Mouse (Mus musculus): ENCODE data around the gene Adcy10. TPM values are rescaled to one million over a fixed set of nuclear protein-coding genes. Genes with fewer than 3 reads are reported as not detected.

Adcy10 gene
- polyA plus RNA-seq, 1 experiment from 2014 or later, result 0.49 TPM

DNA sequence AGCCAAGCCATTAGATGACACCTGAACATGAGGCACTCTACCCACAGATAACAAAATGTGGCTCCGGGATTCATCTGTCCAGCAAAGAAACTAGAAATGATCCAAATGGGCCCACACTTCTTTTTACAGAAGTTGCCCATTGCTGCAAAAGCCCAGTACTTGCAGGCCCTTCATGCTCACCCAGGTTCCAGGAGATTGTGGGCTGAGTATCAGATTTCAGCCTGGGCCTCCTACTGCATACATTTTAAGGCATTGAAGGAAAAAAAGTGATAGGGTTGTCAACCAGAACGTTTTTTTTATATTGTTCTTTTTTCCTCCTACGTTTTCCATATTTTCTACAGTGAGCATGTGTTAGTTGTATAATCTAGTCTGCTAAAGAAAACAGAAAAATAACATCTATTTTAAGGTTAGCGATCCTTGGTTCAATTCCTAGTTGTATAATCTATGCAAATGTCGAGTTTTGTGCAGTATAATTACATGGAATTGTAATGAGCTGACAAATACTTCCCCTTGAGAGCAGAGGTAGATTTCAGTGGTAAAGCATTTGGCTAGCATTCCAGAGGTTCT is 52.3 kb downstream of the Adcy10 start:
- no peak overlapping the region for H3K27ac ChIP-seq (replicated peaks)
- H3K4me2 ChIP-seq, result no peak overlapping the region
- no peaks in the 10 kb centered on the region for H3K36me3 ChIP-seq
- no peaks in the 10 kb centered on the region for H3K27me3 ChIP-seq (replicated peaks)
- 62% methylated on average over 5 of the region's 5 CpGs for WGBS
- no peaks in the 10 kb centered on the region for H3K4me1 ChIP-seq
- no peak overlapping the region for H3K9ac ChIP-seq (replicated peaks)
- H3K9me3 ChIP-seq (replicated peaks), result no peaks in the 10 kb centered on the region
- H3K4me3 ChIP-seq (replicated peaks), result no peak overlapping the region
- ATAC-seq (ENCODE audit: low FRiP score), result no peak

DNA sequence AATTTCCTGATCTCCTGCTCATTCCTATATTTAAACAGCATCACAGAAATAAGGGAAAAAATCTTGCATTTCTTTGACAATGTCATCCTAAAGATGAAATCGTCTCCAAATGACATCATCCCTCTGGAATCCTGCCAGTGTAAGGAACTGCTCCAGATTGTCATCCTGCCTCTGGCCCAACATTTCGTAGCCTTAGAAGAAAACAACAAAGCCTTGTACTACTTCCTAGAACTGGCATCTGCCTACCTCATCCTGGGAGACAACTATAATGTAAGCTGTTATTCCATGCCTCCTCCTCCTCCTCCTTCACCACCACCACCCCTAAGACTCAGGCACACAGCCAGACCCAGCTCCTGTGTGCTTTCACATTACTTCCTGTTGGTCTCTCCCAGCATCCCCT is 71.7 kb downstream of the Adcy10 start:
- Histone ChIP-seq H3K27me3 (replicated peaks) (no peaks in the 10 kb centered on the region), H3K4me1 (no peaks in the 10 kb centered on the region), H3K27ac (replicated peaks) (no peak overlapping the region), H3K4me2 (no peak overlapping the region), H3K36me3 (no peaks in the 10 kb centered on the region), H3K4me3 (replicated peaks) (no peak overlapping the region), H3K9me3 (replicated peaks) (no peaks in the 10 kb centered on the region), H3K9ac (replicated peaks) (no peak overlapping the region)
- no peak for ATAC-seq (ENCODE audit: low FRiP score)
- WGBS, result 73% methylated on average over 2 of the region's 2 CpGs

DNA sequence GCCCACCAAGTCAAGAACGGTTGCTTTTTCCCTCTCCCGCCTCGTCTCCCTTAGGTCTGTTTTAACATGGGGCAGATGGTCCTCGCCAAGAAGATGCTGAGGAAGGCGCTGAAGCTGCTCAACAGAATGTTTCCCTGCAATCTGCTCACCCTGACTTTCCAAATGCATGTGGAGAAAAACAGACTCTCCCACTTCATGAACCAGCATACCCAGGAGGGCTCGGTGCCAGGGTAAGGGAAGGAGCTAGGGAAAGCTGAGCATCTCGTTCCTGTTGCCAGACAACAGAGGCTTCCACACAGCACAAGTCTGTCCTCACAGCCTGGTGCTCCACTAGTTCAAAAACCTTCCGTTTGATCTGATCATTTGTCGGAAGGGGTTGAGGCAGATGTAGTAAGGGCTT is 74.1 kb downstream of the Adcy10 start:
- 85% methylated on average over 9 of the region's 9 CpGs for WGBS
- Histone ChIP-seq H3K4me1 (no peaks in the 10 kb centered on the region), H3K4me3 (replicated peaks) (no peak overlapping the region), H3K4me2 (no peak overlapping the region), H3K27me3 (replicated peaks) (no peaks in the 10 kb centered on the region), H3K9me3 (replicated peaks) (no peaks in the 10 kb centered on the region), H3K9ac (replicated peaks) (no peak overlapping the region), H3K27ac (replicated peaks) (no peak overlapping the region), H3K36me3 (no peaks in the 10 kb centered on the region)
- no peak for ATAC-seq (ENCODE audit: low FRiP score)

DNA sequence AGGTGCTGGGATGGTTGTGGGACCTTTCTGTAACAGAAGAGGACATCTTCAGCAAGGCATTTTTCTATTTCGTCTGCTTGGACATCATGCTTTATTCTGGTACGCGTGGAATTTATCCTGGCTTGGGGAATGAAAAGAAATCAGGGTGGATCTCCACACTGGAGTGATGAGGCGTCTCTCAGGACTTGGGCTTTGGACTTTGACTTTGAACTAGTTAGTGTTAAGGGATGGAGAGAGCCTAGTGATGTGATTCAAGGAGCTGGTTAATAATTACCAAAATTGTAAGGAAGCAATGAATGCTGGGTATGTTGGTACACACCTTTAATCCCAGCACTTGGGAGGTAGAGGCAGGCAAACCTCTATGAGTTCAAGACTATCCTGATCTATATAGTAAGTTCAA is 80.3 kb downstream of the Adcy10 start:
- Histone ChIP-seq H3K9ac (replicated peaks) (no peak overlapping the region), H3K4me2 (no peak overlapping the region), H3K9me3 (replicated peaks) (no peaks in the 10 kb centered on the region), H3K27me3 (replicated peaks) (no peaks in the 10 kb centered on the region), H3K27ac (replicated peaks) (no peak overlapping the region), H3K4me1 (no peaks in the 10 kb centered on the region), H3K4me3 (replicated peaks) (no peak overlapping the region), H3K36me3 (no peaks in the 10 kb centered on the region)
- 93% methylated on average over 4 of the region's 4 CpGs for WGBS
- ATAC-seq (ENCODE audit: low FRiP score), result no peak

DNA sequence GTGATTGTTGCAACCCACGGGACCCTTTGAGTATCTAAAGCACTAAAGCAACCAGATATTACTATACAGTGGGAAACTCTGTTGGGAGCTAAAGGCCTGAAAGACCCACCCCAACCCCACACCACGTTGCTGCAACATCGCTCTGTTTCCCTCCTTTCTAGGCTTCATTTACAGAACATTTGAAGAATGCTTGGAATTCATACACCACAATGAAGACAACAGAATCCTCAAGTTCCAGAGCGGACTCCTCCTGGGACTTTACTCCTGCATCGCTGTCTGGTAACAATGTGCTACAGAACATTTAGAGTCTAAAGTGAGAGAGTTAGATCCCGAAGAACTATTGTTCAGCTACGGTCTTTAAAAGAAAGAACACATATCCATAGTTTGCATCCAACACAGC is 82.5 kb downstream of the Adcy10 start:
- Histone ChIP-seq H3K27me3 (replicated peaks) (no peaks in the 10 kb centered on the region), H3K4me2 (no peak overlapping the region), H3K9ac (replicated peaks) (no peak overlapping the region), H3K4me3 (replicated peaks) (no peak overlapping the region), H3K27ac (replicated peaks) (no peak overlapping the region), H3K4me1 (no peaks in the 10 kb centered on the region), H3K36me3 (no peaks in the 10 kb centered on the region), H3K9me3 (replicated peaks) (no peaks in the 10 kb centered on the region)
- 82% methylated on average over 7 of the region's 7 CpGs for WGBS
- no peak for ATAC-seq (ENCODE audit: low FRiP score)

DNA sequence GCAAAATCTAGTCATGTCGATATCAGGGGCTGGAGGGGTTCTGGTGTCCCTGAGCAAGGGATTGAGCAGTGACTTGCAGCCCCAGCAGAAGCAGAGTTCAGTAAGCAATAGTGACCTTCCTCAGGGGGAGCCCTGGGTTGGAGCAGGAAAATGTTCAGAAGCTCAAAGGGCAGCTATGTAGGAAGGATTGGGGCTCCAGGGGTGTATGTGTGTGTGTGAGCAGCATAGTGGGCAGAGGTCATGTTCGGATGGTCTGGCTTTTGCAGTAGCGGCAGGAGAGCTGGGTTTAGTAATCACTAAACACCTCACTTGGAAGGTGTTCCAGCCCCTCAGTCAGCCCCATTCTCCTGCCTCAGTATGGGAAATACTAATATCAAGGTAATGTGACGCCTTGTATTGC is 91.0 kb downstream of the Adcy10 start:
- H3K27ac ChIP-seq (replicated peaks), result no peak overlapping the region
- no peak overlapping the region for H3K4me3 ChIP-seq (replicated peaks)
- no peaks in the 10 kb centered on the region for H3K27me3 ChIP-seq (replicated peaks)
- no peaks in the 10 kb centered on the region for H3K4me1 ChIP-seq
- WGBS, result 89% methylated on average over 4 of the region's 4 CpGs
- H3K36me3 ChIP-seq, result no peaks in the 10 kb centered on the region
- no peak overlapping the region for H3K9ac ChIP-seq (replicated peaks)
- no peak overlapping the region for H3K4me2 ChIP-seq
- no peak for ATAC-seq (ENCODE audit: low FRiP score)
- H3K9me3 ChIP-seq (replicated peaks), result no peaks in the 10 kb centered on the region

- Histone ChIP-seq H3K4me2 (no peak overlapping the region), H3K9me3 (replicated peaks) (no peaks in the 10 kb centered on the region), H3K4me3 (replicated peaks) (no peak overlapping the region), H3K36me3 (no peaks in the 10 kb centered on the region), H3K9ac (replicated peaks) (no peak overlapping the region), H3K27ac (replicated peaks) (no peak overlapping the region), H3K4me1 (no peaks in the 10 kb centered on the region), H3K27me3 (replicated peaks) (no peaks in the 10 kb centered on the region)
- ATAC-seq (ENCODE audit: low FRiP score), result no peak
- 83% methylated on average over 9 of the region's 9 CpGs for WGBS
These were observed 91.6 kb downstream of the Adcy10 start for GRCm38 (mm10) chr1:165576459-165577112.

- H3K9ac ChIP-seq (replicated peaks), result no peak overlapping the region
- no peak overlapping the region for H3K4me3 ChIP-seq (replicated peaks)
- H3K4me2 ChIP-seq, result no peak overlapping the region
- H3K36me3 ChIP-seq, result no peaks in the 10 kb centered on the region
- no peak overlapping the region for H3K27ac ChIP-seq (replicated peaks)
- no peak for ATAC-seq (ENCODE audit: low FRiP score)
- H3K27me3 ChIP-seq (replicated peaks), result no peaks in the 10 kb centered on the region
- 53% methylated on average over 5 of the region's 5 CpGs for WGBS
- H3K9me3 ChIP-seq (replicated peaks), result no peaks in the 10 kb centered on the region
- H3K4me1 ChIP-seq, result no peaks in the 10 kb centered on the region
These were observed 94.3 kb downstream of the Adcy10 start for GRCm38 (mm10) chr1:165579332-165579731.

DNA sequence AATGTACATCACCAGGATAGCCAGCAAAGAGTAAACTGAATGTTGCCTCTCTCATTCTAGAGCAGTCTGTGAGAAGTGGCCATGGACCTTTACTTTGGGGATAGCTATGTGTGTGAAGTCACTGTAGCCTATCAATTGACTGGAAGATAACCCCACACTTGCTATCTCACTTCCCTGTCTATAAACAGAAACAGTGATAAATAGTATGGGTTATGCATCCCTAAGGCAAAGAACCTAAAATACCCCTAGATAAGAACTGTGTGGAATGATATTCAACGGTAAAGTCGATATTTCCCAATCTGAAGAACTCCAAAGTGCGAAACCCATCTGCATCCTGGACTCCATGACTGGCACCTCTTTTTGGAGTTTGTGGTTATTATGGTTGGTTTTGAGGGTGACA is 96.3 kb downstream of the Adcy10 start:
- H3K4me2 ChIP-seq, result no peak overlapping the region
- no peaks in the 10 kb centered on the region for H3K27me3 ChIP-seq (replicated peaks)
- no peaks in the 10 kb centered on the region for H3K4me1 ChIP-seq
- no peak overlapping the region for H3K4me3 ChIP-seq (replicated peaks)
- H3K27ac ChIP-seq (replicated peaks), result no peak overlapping the region
- 93% methylated on average over 3 of the region's 3 CpGs for WGBS
- no peak for ATAC-seq (ENCODE audit: low FRiP score)
- H3K9ac ChIP-seq (replicated peaks), result no peak overlapping the region
- H3K9me3 ChIP-seq (replicated peaks), result no peaks in the 10 kb centered on the region
- H3K36me3 ChIP-seq, result no peaks in the 10 kb centered on the region

DNA sequence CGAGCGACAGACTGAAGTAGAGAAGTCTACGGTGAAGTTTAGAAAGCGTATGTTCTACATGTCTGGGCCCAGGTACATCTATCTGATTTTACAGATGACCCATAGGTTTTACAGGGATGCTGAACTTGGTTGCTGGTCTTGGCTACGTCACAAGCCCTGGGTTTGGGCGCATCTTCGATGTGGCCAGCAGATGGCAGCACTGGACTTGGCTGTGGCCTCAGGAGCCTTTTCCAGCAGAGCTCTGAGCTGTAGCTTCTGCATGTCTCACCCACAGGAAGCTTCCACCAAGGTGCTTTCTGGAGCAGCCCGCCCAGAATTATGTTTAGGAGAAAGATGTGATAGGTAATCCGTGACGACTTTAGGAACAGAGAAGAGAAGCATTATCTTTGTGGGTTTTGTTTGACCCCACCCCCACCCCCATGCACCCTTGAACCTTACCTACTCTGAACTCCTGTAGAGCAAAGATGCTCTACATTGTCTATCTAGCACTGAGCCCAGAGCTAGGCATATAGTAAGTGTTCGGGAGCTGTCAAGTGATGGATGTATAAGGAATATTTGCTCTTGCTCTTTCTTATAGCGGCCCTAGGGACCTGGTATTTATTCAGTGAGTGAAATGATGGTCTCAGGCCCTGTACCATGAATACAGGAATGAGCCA is 98.7 kb downstream of the Adcy10 start:
- 30% methylated on average over 12 of the region's 12 CpGs for WGBS
- H3K9ac ChIP-seq (replicated peaks), result no peak overlapping the region

DNA sequence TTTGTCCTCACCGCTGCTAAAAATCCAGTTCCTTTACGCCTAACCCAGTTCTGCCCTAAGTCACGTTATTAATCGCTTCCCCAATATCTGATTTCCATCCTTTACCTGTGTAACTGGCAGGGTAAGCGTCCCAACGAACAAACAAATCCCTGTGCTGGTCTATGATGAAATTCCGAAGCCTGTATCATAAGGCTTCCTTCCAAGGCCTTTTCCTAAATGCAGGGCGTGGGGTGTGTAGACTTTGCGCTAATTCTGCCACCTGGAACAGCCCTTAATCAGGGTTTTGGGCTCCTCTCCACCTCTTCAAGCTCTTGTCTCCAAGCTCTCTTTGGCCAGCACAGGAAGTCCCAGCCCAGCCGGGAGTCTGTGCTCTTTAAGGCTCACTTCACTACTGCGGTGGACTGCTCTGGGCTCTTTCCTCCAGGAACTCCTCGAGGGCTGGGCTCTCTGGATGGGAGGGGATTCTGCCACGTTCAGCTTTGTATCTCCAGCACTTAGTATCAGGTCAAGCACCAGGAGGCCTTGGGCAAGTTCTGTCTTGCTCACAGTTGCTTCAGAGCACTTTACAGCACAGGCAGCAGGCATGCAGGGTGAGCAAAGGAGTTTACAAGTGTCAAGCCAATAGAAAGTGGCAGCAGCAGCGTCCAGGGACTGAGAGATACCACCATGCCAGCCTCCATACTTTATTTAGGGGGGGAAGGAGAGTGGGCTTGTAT is 100.6 kb downstream of the Adcy10 start:
- peaks cover 8% of the 10 kb centered on the region for H3K4me1 ChIP-seq
- no peak overlapping the region for H3K4me2 ChIP-seq
- no peak overlapping the region for H3K4me3 ChIP-seq (replicated peaks)
- 70% methylated on average over 14 of the region's 14 CpGs for WGBS
- H3K9ac ChIP-seq (replicated peaks), result no peak overlapping the region
- no peaks in the 10 kb centered on the region for H3K9me3 ChIP-seq (replicated peaks)
- no peaks in the 10 kb centered on the region for H3K27me3 ChIP-seq (replicated peaks)
- ATAC-seq (ENCODE audit: low FRiP score), result no peak
- H3K36me3 ChIP-seq, result 0 out of 2 replicates have a peak, but pooled peaks cover 3% of the 10 kb centered on the region
- no peak overlapping the region for H3K27ac ChIP-seq (replicated peaks)

More for the DNA sequence above, 98.7 kb downstream of the Adcy10 start:
- no peak overlapping the region for H3K27ac ChIP-seq (replicated peaks)
- peaks cover 2% of the 10 kb centered on the region; the same call in 1 of the 2 replicates for H3K4me1 ChIP-seq
- ATAC-seq (ENCODE audit: low FRiP score), result peak; percentile 66
- H3K9me3 ChIP-seq (replicated peaks), result no peaks in the 10 kb centered on the region
- no peaks in the 10 kb centered on the region for H3K36me3 ChIP-seq
- no peak overlapping the region for H3K4me3 ChIP-seq (replicated peaks)
- H3K4me2 ChIP-seq, result no peak overlapping the region
- H3K27me3 ChIP-seq (replicated peaks), result no peaks in the 10 kb centered on the region

DNA sequence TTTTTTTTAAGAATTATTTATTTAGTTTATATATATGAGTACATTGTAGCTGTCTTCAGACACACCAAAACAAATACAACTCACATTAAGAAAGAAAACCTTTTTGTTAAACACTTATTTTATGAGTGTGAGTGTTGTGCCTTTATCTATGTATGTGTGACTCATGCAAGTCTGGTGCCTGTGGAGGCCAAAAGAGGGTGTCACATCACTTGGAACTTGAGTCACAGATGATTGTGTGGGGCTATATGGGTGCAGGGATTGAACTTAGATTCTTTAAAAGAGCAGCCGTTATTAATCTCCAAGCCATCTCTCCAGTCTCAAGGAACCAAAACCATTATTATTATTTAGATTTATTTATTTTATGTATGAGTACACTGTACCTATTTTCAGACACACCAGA is 101.4 kb downstream of the Adcy10 start:
- Histone ChIP-seq H3K4me3 (replicated peaks) (no peak overlapping the region), H3K36me3 (peaks cover 5% of the 10 kb centered on the region), H3K27ac (replicated peaks) (no peak overlapping the region), H3K4me1 (peaks cover 8% of the 10 kb centered on the region), H3K9ac (replicated peaks) (no peak overlapping the region), H3K27me3 (replicated peaks) (no peaks in the 10 kb centered on the region), H3K9me3 (replicated peaks) (no peaks in the 10 kb centered on the region), H3K4me2 (no peak overlapping the region)
- 87% methylated on average over 1 of the region's 1 CpGs for WGBS
- ATAC-seq (ENCODE audit: low FRiP score), result no peak

All from neural tube, embryonic 15.5 days (tissue).